Mouse (Mus musculus) ES-Bruce4 (cell line): ENCODE measurements around the gene Ssr2.

Experiments used
- CTCF ChIP-seq: IDR thresholded peaks from one replicate; pipeline ENCODE4 v1.8.1; 2011; ENCODE audit warnings: low read depth, low read length
- EP300 ChIP-seq: IDR thresholded peaks from 2 replicates; pipeline ENCODE4 v1.6.1; 2011; ENCODE audit warnings: low read depth, low read length; ENCODE audit not compliant: insufficient read depth

GRCm38 (mm10) chr3:88615902-88616391 is 40.3 kb downstream of the Ssr2 start:
- TF ChIP-seq EP300 (no peak), CTCF (no peak)
